Mouse (Mus musculus): Measurements from ENCODE around the gene Gm10272. TPM values are rescaled to one million over a fixed set of nuclear protein-coding genes. Genes with fewer than 3 reads are reported as not detected.
A peak's percentile ranks its signal among the peaks of the same experiment; 100 is the strongest.

The Gm10272 gene
- not detected in 2 replicates for polyA plus RNA-seq (2015; fragmentation: Nextera tagmentation; extraction: Ambion mirVana)

GRCm38 (mm10) chr10:77706326-77706725, at the start of gene Gm10272:
TSS of gene Gm10272 (plus strand) at chr10:77706626.
- Histone ChIP-seq H3K4me2 (ENCODE audit: low read depth, low read length) (no peak within 1 kb of the TSS), H3K36me3 (ENCODE audit: control insufficient read depth, insufficient read depth) (no peaks in the 10 kb centered on the region), H3K27me3 (ENCODE audit: control insufficient read depth, insufficient read depth, low read length) (no peaks in the 10 kb centered on the region), H3K9me3 (replicated peaks; ENCODE audit: control insufficient read depth, low read length) (peaks cover 9% of the 10 kb centered on the region), H3K4me3 (ENCODE audit: low read length) (no peak within 1 kb of the TSS), H3K27ac (ENCODE audit: low read length) (no peak within 1 kb of the TSS), H3K4me1 (ENCODE audit: control insufficient read depth, insufficient read depth, low read length) (no peaks in the 10 kb centered on the region), H3K9ac (ENCODE audit: low read length) (no peak within 1 kb of the TSS)
- no peak for ATAC-seq (replicated peaks; ENCODE audit: extremely low read depth, insufficient read depth, low FRiP score)
- WGBS, result 89% methylated on average over 1 of the region's 1 CpGs

- H3K4me2 ChIP-seq (ENCODE audit: low read depth, low read length), result no peak overlapping the region
- H3K36me3 ChIP-seq (ENCODE audit: control insufficient read depth, insufficient read depth), result no peaks in the 10 kb centered on the region
- H3K4me3 ChIP-seq (ENCODE audit: low read length), result no peak overlapping the region
- no peaks in the 10 kb centered on the region; the same call in 1 of the 2 replicates for H3K27me3 ChIP-seq (ENCODE audit: control insufficient read depth, insufficient read depth, low read length)
- H3K9me3 ChIP-seq (replicated peaks; ENCODE audit: control insufficient read depth, low read length), result peaks cover 3% of the 10 kb centered on the region
- 59% methylated on average over 15 of the region's 15 CpGs for WGBS
- no peak overlapping the region for H3K9ac ChIP-seq (ENCODE audit: low read length)
- H3K4me1 ChIP-seq (ENCODE audit: control insufficient read depth, insufficient read depth, low read length), result no peaks in the 10 kb centered on the region
- no peak overlapping the region for H3K27ac ChIP-seq (ENCODE audit: low read length)
- no peak for ATAC-seq (replicated peaks; ENCODE audit: extremely low read depth, insufficient read depth, low FRiP score)
These were observed 48.0 kb upstream of the Gm10272 start for GRCm38 (mm10) chr10:77658286-77658994.

- no peaks in the 10 kb centered on the region for H3K4me1 ChIP-seq (ENCODE audit: control insufficient read depth, insufficient read depth, low read length)
- WGBS, result 31% methylated on average over 43 of the region's 43 CpGs
- H3K36me3 ChIP-seq (ENCODE audit: control insufficient read depth, insufficient read depth), result no peaks in the 10 kb centered on the region
- no peak overlapping the region for H3K4me3 ChIP-seq (ENCODE audit: low read length)
- peak overlapping the region; percentile 23; the same call in 1 of the 2 replicates for H3K4me2 ChIP-seq (ENCODE audit: low read depth, low read length)
- no peak for ATAC-seq (replicated peaks; ENCODE audit: extremely low read depth, insufficient read depth, low FRiP score)
- H3K9ac ChIP-seq (ENCODE audit: low read length), result no peak overlapping the region
- no peak overlapping the region for H3K27ac ChIP-seq (ENCODE audit: low read length)
- peaks cover 3% of the 10 kb centered on the region for H3K9me3 ChIP-seq (replicated peaks; ENCODE audit: control insufficient read depth, low read length)
- peaks cover 2% of the 10 kb centered on the region for H3K27me3 ChIP-seq (ENCODE audit: control insufficient read depth, insufficient read depth, low read length)
These were observed 42.3 kb upstream of the Gm10272 start for GRCm38 (mm10) chr10:77663949-77664665.

- WGBS, result 69% methylated on average over 8 of the region's 8 CpGs
- Histone ChIP-seq H3K27me3 (ENCODE audit: control insufficient read depth, insufficient read depth, low read length) (peaks cover 2% of the 10 kb centered on the region), H3K4me1 (ENCODE audit: control insufficient read depth, insufficient read depth, low read length) (no peaks in the 10 kb centered on the region), H3K4me2 (ENCODE audit: low read depth, low read length) (no peak overlapping the region), H3K9ac (ENCODE audit: low read length) (no peak overlapping the region), H3K36me3 (ENCODE audit: control insufficient read depth, insufficient read depth) (no peaks in the 10 kb centered on the region), H3K27ac (ENCODE audit: low read length) (no peak overlapping the region), H3K4me3 (ENCODE audit: low read length) (no peak overlapping the region), H3K9me3 (replicated peaks; ENCODE audit: control insufficient read depth, low read length) (no peaks in the 10 kb centered on the region)
- no peak for ATAC-seq (replicated peaks; ENCODE audit: extremely low read depth, insufficient read depth, low FRiP score)
These were observed 40.1 kb upstream of the Gm10272 start for GRCm38 (mm10) chr10:77666342-77666741.

- Histone ChIP-seq H3K9ac (ENCODE audit: low read length) (no peak overlapping the region), H3K4me2 (ENCODE audit: low read depth, low read length) (no peak overlapping the region), H3K36me3 (ENCODE audit: control insufficient read depth, insufficient read depth) (no peaks in the 10 kb centered on the region), H3K27me3 (ENCODE audit: control insufficient read depth, insufficient read depth, low read length) (peaks cover 2% of the 10 kb centered on the region), H3K9me3 (replicated peaks; ENCODE audit: control insufficient read depth, low read length) (no peaks in the 10 kb centered on the region), H3K27ac (ENCODE audit: low read length) (no peak overlapping the region), H3K4me1 (ENCODE audit: control insufficient read depth, insufficient read depth, low read length) (no peaks in the 10 kb centered on the region), H3K4me3 (ENCODE audit: low read length) (no peak overlapping the region)
- 66% methylated on average over 4 of the region's 4 CpGs for whole genome bisulfite sequencing
- ATAC-seq (replicated peaks; ENCODE audit: extremely low read depth, insufficient read depth, low FRiP score), result no peak
These were observed 39.0 kb upstream of the Gm10272 start for GRCm38 (mm10) chr10:77667402-77667801.

- no peak for ATAC-seq (replicated peaks; ENCODE audit: extremely low read depth, insufficient read depth, low FRiP score)
- H3K4me2 ChIP-seq (ENCODE audit: low read depth, low read length), result no peak overlapping the region
- H3K4me3 ChIP-seq (ENCODE audit: low read length), result no peak overlapping the region
- WGBS, result 74% methylated on average over 4 of the region's 4 CpGs
- peaks cover 9% of the 10 kb centered on the region for H3K27me3 ChIP-seq (ENCODE audit: control insufficient read depth, insufficient read depth, low read length)
- H3K4me1 ChIP-seq (ENCODE audit: control insufficient read depth, insufficient read depth, low read length), result no peaks in the 10 kb centered on the region
- no peak overlapping the region for H3K27ac ChIP-seq (ENCODE audit: low read length)
- no peak overlapping the region for H3K9ac ChIP-seq (ENCODE audit: low read length)
- no peaks in the 10 kb centered on the region for H3K36me3 ChIP-seq (ENCODE audit: control insufficient read depth, insufficient read depth)
- H3K9me3 ChIP-seq (replicated peaks; ENCODE audit: control insufficient read depth, low read length), result no peaks in the 10 kb centered on the region
These were observed 35.7 kb upstream of the Gm10272 start for GRCm38 (mm10) chr10:77670710-77671109.

- Histone ChIP-seq H3K27me3 (ENCODE audit: control insufficient read depth, insufficient read depth, low read length) (peaks cover 16% of the 10 kb centered on the region), H3K27ac (ENCODE audit: low read length) (no peak overlapping the region), H3K4me1 (ENCODE audit: control insufficient read depth, insufficient read depth, low read length) (no peaks in the 10 kb centered on the region), H3K4me3 (ENCODE audit: low read length) (no peak overlapping the region), H3K36me3 (ENCODE audit: control insufficient read depth, insufficient read depth) (no peaks in the 10 kb centered on the region), H3K9me3 (replicated peaks; ENCODE audit: control insufficient read depth, low read length) (no peaks in the 10 kb centered on the region), H3K9ac (ENCODE audit: low read length) (no peak overlapping the region), H3K4me2 (ENCODE audit: low read depth, low read length) (no peak overlapping the region)
- WGBS, result 11% methylated on average over 4 of the region's 4 CpGs
- ATAC-seq (replicated peaks; ENCODE audit: extremely low read depth, insufficient read depth, low FRiP score), result no peak
These were observed 34.9 kb upstream of the Gm10272 start for GRCm38 (mm10) chr10:77671519-77671918.

- no peak overlapping the region for H3K4me3 ChIP-seq (ENCODE audit: low read length)
- no peaks in the 10 kb centered on the region for H3K9me3 ChIP-seq (replicated peaks; ENCODE audit: control insufficient read depth, low read length)
- H3K27ac ChIP-seq (ENCODE audit: low read length), result no peak overlapping the region
- no peak overlapping the region for H3K9ac ChIP-seq (ENCODE audit: low read length)
- 56% methylated on average over 13 of the region's 13 CpGs for WGBS
- peaks cover 2% of the 10 kb centered on the region; the same call in 1 of the 2 replicates for H3K4me1 ChIP-seq (ENCODE audit: control insufficient read depth, insufficient read depth, low read length)
- no peak overlapping the region for H3K4me2 ChIP-seq (ENCODE audit: low read depth, low read length)
- peaks cover 37% of the 10 kb centered on the region for H3K27me3 ChIP-seq (ENCODE audit: control insufficient read depth, insufficient read depth, low read length)
- no peak for ATAC-seq (replicated peaks; ENCODE audit: extremely low read depth, insufficient read depth, low FRiP score)
- H3K36me3 ChIP-seq (ENCODE audit: control insufficient read depth, insufficient read depth), result no peaks in the 10 kb centered on the region
These were observed 32.7 kb upstream of the Gm10272 start for GRCm38 (mm10) chr10:77673765-77674164.

GRCm38 (mm10) chr10:77677562-77677961, 28.9 kb upstream of the Gm10272 start:
- peaks cover 2% of the 10 kb centered on the region; the same call in 1 of the 2 replicates for H3K4me1 ChIP-seq (ENCODE audit: control insufficient read depth, insufficient read depth, low read length)
- under 1% methylated on average over 35 of the region's 35 CpGs for WGBS
- peak overlapping the region; percentile 36 for H3K4me3 ChIP-seq (ENCODE audit: low read length)
- H3K27ac ChIP-seq (ENCODE audit: low read length), result no peak overlapping the region
- no peaks in the 10 kb centered on the region for H3K9me3 ChIP-seq (replicated peaks; ENCODE audit: control insufficient read depth, low read length)
- H3K36me3 ChIP-seq (ENCODE audit: control insufficient read depth, insufficient read depth), result no peaks in the 10 kb centered on the region
- peak overlapping the region; percentile 53 for H3K4me2 ChIP-seq (ENCODE audit: low read depth, low read length)
- H3K27me3 ChIP-seq (ENCODE audit: control insufficient read depth, insufficient read depth, low read length), result peaks cover 40% of the 10 kb centered on the region
- no peak for ATAC-seq (replicated peaks; ENCODE audit: extremely low read depth, insufficient read depth, low FRiP score)
- H3K9ac ChIP-seq (ENCODE audit: low read length), result no peak overlapping the region

Measured in heart, embryonic 16.5 days (tissue).